Mouse (Mus musculus) frontal cortex, postnatal 36 days (tissue): ENCODE measurements around the gene Slc16a13.

Source experiments
- DNase-seq, 2 experiments: peaks; one replicate each; pipeline ENCODE4 v3.0.0; 2022; ENCODE audit warnings: low spot score in 2 of 2

Slc16a13 gene

DNA sequence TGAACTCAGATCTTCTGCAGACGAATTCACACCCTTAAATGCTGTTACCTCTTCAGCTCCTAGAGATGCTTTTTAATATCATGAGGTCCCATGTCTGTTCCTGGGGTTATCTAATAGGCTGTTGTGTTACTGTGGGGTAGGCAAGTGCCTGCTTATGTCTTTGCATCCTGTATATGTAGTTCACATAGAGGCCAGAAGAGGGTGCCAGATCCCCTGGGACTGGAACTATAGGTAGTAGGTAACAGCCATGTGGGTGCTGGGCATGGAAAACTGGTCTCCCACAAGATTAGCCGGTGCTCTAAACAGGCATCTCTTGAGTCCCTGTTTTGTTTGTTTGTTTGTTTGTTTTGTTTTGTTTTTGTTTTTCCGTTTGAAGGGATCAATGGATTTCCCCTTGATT lies 49.0 kb downstream of the Slc16a13 start:
- DNase-seq = peak in 1 of 2 experiments; percentile 24

- DNase-seq = no peak
Observed at GRCm38 (mm10) chr11:70171181-70171580, 49.7 kb downstream of the Slc16a13 start.

DNA sequence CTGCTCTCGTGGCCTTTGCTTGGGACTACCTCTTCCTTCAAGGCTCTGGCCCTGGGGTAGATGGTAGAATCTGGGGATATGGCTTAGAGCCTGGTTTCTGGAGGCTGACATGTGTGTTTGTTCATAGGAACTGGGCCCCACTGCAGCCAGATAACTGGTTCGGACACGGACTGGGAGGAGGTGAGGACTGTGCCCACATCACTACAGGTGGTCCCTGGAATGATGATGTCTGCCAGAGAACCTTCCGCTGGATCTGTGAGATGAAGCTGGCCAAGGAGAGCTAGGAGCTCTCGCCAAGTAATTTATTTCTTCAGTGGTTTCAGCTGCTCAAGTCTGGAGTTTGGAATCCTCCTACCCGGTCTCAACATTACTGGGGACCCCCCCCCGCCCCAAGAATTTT lies 50.6 kb downstream of the Slc16a13 start:
- DNase-seq = no peak

- DNase-seq = peak in 1 of 2 experiments; percentile 20
Observed at GRCm38 (mm10) chr11:70169471-70169870, 51.4 kb downstream of the Slc16a13 start.

GRCm38 (mm10) chr11:70168136-70168535 lies 52.7 kb downstream of the Slc16a13 start:
- no peak for DNase-seq
